Mouse (Mus musculus) gastrocnemius, postnatal 10 days (tissue): ENCODE data around the gene Gm14440. TPM values are rescaled to one million over a fixed set of nuclear protein-coding genes. Genes with fewer than 3 reads are reported as not detected.
"Not testable (repeated sequence)": the region's sequence is repeated elsewhere in the genome, so short reads cannot be mapped to it uniquely, and the experiment has no call there.

Experiments
- DNase-seq: peaks from one replicate; pipeline ENCODE4 v3.0.0; 2021; ENCODE audit warnings: mixed read lengths
- long read RNA-seq, 2 experiments: library from polyadenylated mRNA; stranded (forward); transcript quantifications; one replicate each; pipeline ENCODE4 v2.0.0; 2021
- total RNA-seq, 2 experiments: library from RNA; stranded (reverse); gene quantifications; 2 replicates each; pipeline ENCODE4 v1.2.3; 2021

Gene Gm14440
- total RNA-seq, result 1 to 10 TPM in 1 of 2 experiments, not detected in 1; 4.8 TPM
- long read RNA-seq, experiment 1, partial matches to known transcripts, result 0 of 2 reads
- long read RNA-seq, experiment 1, other reads (novel, unspliced or antisense), result 1 of 2 reads
- long read RNA-seq, experiment 2, partial matches to known transcripts, result 0 of 4 reads
- long read RNA-seq, experiment 2, other reads (novel, unspliced or antisense), result 0 of 4 reads

DNA sequence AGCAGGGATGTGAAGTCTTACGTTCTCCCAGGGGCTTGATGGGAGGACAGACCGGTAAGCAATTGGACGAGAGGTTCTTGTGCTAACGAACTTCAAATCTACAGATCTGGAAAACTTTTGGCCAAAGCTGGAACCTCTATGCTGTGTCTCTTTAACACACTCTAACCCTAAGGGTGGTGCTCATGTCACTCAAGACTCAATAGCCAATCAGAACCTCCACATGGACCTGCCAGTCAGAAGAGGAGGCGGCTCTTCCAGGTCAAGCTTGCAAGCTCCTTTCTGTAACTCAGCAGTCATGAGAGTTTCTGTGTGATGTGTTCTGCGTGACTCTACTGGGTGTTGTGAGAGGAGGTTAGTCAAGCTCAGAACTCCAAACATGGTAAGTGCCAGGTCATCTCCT, at the start of gene Gm14440:
Gene Gm14440, plus strand, starts transcription at position 301 of the 400 bp plus-strand sequence.
- DNase-seq, result not testable (repeated sequence)

Other genes with a start within 250 kb of the Gm14440 start
- 1 to 10 TPM in 1 of 2 experiments, not detected in 1; 1.2 TPM for gene Gm14393, start 207.3 kb upstream of the Gm14440 start, total RNA-seq
- gene Gm14399, start 133.1 kb upstream of the Gm14440 start, total RNA-seq, result 1 to 10 TPM; 5.8 to 8.7 TPM
- 1 to 10 TPM in 1 of 2 experiments, under 1 TPM in 1; 0.94 to 1.1 TPM for gene Gm14443, start 99.3 kb upstream of the Gm14440 start, total RNA-seq
- gene Gm14391, start 68.2 kb upstream of the Gm14440 start, total RNA-seq, result 10 to 100 TPM; 26.3 to 40.4 TPM
- gene Gm4631, start 63.1 kb downstream of the Gm14440 start, total RNA-seq, result 10 to 100 TPM; 17.0 to 21.5 TPM
- gene Zfp968, start 97.3 kb downstream of the Gm14440 start, total RNA-seq, result 1 to 10 TPM; 2.5 to 3.8 TPM
- gene Gm4724, start 160.7 kb downstream of the Gm14440 start, total RNA-seq, result 1 to 10 TPM; 1.3 to 4.7 TPM
- 1 to 10 TPM; 3.9 to 5.0 TPM for gene Zfp965, start 194.9 kb downstream of the Gm14440 start, total RNA-seq